Mouse (Mus musculus) layer of hippocampus, postnatal 36 days (tissue): ENCODE measurements around the gene Hist1h1e. TPM values are rescaled to one million over a fixed set of nuclear protein-coding genes. Genes with fewer than 3 reads are reported as not detected.
"Not testable (repeated sequence)": the region's sequence is repeated elsewhere in the genome, so short reads cannot be mapped to it uniquely, and the experiment has no call there.

ENCODE experiments used
- DNase-seq, 2 experiments: peaks; one replicate each; pipeline ENCODE4 v3.0.0; 2022
- total RNA-seq, 2 experiments: library from RNA; stranded (reverse); gene quantifications; 2 replicates each; pipeline ENCODE4 v1.2.3; 2021

Gene Hist1h1e
- total RNA-seq, 2 experiments from 2014 or later = 42.1 to 46.4 TPM

DNA sequence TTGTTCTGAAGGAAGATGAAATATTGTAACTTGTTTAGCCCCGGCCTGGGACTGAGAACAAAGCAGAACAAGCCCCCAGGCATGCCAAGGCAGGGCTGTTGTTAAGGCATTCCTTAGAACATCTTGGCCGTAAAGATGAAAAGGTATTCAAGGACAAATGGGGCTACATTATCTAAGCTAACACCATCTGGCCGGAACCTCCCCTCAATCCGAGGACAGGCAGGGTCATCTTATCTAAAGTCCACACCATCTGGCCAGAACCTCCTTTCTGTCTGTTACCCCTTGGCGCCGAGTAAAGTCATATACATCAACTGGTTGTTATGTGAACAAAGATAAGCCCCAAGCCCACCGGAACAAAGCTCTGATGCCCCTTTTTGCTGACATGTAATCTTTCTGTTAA, 30.5 kb downstream of the Hist1h1e start:
- not testable (repeated sequence) for DNase-seq

DNA sequence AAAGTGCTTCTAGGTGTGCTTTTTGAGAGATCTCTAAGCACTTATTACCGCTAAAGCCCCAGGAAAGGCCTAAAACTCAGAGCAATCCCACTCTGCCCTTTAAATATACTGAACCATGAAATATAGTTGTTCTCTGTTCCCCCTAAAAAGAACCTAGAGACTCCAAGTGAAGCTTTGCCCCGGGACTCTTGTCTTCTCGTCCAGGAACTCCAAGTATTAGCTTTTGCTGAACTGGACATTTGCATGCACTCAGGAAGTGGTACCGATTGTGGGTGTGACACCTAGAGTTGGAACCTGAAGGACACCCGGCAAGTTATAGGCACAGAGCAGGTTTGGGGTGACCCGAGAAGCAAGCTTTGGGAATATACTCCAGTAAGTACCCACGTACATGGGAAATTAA, 31.2 kb downstream of the Hist1h1e start:
- DNase-seq = no peak

DNA sequence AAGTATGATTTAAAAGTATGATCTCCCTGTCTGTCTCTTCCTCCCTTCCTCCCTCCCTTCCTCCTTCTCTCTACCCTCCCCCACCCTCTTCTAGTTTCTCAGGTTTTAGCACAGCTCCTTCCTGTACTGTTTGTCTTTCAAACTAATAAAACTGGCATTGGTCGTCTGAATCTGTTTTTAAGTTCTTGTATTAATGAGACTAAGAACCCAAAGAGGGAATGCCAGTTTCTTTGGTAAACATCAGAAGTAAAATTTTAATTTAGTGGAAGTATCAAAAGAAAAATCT, 35.5 kb downstream of the Hist1h1e start:
- no peak for DNase-seq

DNA sequence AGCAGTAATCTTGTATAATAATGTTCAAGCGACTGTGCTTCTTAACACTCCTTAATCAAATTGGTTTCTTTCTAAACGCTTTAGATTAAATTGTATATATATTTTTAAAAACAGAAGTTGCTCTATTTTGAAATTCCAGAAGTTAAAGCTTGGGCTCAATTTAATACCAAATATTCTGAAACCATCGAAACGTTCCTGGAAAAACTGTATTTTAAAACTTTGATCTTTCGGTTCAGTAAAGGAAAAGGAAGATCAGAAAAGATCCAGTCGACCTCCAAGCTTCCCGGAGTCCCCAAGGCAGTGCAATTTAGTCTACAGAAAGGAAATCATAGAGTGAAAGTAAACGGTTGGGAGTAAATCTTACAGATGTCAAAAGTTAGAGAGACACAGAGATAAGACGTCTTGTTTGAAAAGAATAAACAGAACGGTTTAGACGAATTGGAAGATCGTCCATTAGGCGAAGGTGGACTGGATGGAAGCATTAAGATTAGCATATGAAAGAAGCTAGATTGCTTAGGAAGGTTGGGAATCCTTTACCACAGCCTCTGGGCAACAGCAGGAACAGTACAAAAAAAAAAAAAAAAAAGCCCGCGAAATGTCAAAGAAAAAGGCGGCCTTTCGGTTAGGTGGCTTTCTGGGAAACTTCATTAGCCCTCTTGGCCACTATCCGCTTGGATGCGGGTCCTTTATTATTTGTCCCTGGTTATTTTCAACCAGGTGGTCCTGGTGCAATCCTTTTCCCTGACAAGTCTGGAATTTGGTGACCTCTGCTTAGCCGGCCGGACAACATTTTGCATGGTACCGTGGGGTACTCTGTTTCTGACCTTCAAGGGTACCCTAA, 36.0 kb downstream of the Hist1h1e start:
- DNase-seq = no peak

DNA sequence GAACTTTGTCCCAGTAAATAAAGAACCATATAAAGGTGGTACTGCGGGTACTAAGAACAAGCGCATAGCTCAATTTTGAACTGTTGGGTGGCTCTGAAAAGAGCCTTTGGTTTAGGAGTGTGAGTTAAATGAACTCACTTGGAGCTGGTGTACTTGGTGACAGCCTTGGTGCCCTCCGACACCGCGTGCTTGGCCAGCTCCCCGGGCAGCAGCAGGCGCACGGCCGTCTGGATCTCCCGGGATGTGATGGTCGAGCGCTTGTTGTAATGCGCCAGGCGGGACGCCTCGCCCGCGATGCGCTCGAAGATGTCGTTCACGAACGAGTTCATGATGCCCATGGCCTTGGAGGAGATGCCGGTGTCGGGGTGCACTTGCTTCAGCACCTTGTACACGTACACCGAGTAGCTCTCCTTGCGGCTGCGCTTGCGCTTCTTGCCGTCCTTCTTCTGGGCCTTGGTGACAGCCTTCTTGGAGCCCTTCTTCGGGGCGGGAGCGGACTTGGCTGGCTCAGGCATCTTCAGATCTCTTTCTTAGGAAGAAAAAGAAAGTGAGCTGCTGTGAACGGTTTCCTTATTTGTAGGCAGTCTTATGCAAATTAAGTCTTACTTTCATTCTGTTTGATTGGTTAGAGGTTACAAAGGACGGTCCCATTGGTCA, 36.8 kb downstream of the Hist1h1e start:
- DNase-seq = peak; percentile 71 to 75

DNA sequence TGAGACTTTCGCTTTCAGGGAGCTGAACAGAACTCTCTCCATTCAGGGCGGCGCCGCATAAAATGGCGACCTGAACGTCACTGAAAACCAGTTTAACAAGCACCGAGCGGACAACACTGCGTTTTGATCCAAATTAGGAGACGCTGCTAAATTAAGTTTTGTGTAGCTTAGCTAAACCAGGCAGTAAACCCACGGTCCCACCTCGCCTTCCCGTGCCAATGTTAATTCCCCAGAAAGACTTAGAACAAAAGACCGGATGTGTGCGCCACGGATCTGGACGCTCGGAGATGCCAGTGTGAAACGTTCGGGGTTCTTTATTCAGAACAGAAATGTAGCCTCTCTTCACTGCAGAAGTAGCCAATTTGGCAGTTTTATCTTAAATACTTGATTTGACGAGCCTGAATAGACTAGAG, 37.3 kb downstream of the Hist1h1e start:
- peak; percentile 66 to 68 for DNase-seq

DNA sequence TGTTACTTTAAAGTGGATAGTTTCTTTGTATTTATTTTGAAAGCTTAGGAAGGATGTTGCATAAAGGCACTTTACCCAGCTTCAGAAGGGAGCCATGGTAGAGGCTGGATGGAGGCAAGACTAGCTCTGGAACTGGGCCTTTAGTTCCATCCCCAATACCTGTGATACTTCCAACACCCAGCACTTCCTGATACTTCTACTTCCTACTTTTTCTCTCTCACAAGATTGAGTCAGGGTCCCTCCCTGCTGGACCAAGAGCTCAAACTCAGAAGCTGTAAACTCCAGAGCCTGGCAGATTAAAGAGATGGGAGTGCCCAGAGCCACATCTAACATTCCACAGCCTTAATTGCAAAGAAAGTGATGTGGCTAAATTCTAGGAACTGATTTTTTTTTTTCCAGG, 38.0 kb downstream of the Hist1h1e start:
- no peak for DNase-seq

DNA sequence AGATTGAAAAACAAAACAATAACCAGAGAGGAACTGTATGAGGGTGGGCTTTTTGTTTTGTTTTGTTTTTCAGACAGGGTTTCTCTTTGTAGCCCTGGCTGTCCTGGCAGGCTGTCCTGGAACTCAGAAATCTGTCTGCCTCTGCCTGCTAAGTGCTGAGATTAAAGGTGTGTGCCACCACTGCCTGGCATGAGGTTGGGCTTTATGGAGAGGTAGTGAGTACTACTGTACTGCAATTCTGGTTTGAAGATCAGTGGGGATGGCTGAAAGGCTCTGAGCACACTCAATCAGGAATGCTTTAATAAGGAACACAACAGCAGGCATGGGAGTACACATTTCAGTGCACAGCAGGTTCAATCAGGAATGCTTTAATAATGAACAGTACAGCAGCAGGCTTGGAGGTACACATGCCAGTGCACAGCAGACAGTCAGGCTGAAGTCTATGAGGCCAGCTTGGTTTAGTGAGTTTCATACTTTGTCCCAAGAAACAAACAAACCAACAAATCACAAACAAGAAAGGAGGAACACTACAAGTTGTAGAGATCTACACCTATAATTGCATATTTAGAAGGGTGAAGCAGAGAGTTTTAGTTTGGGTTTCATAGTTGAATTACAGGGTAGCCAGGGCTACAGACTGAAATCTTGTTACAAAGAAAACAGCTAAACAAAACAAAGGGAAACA, 38.8 kb downstream of the Hist1h1e start:
- DNase-seq = no peak

DNA sequence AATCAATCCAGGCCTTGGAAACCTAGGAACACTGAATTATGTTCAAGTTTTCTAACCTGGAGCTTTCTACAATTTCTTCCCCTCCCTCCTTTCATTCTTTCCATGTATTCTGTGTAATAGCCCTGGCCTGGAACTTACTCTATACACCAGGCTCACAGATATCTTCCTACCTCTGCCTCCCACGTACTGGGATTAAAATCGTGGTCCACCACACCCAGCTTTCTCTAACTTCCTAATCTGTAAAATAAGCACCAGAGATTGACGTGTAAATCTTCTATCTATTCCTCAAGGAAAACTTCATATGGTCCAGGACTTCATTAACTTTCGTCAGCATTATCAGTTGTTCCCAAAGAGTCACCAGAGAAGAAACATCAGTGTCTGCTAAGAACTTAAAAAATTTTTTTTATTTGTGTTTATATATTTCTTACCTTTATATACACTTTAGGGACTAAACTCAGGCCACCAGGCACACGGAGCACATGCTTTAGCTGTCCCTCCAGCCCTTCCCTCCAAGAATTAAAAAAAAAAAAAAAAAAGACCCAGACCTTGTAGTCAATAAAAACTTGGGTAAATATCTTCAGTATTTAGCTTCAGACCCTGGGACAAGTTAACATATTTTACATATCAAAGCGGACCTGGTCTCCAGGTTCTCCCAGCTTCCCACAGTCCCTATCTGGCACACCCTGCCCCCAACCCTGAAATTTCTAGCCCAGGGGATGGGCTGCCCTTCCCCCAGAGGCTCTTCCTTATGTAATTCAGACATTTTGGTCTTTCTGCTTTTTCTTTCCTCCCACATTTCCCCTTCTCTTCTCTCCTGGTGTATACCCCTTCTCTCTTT, 39.9 kb downstream of the Hist1h1e start:
- no peak for DNase-seq

DNA sequence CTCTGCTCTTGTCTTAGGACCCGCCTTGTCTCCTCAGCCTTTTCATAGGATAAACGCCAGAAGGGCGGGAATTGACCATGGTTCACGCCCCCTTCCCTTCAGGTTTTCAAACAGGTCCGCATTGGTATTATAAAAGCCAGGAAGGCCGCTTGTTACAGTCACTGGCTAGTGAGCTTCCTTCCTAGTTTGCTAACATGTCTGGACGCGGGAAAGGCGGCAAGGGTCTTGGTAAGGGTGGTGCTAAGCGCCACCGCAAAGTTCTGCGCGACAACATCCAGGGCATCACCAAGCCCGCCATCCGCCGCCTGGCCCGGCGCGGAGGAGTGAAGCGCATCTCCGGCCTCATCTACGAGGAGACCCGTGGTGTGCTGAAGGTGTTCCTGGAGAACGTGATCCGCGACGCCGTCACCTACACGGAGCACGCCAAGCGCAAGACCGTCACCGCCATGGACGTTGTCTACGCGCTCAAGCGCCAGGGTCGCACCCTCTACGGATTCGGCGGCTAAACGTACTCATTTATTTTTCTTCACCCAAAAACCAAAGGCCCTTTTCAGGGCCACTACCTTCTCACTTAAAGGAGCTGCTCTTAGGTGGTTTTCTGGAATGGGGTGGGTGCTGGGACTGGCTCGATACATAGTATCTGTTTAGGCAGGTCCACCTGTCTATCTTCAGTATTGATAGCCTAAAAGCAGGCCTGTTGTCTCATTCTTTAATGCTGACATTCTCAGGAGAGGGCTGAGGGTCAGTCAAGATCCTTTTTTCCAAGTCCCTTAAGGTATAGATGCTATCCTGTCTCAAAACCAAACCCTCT, 40.7 kb downstream of the Hist1h1e start, which contains the start of gene Hist1h4d:
Hist1h4d (plus strand) TSS at position 191 of the 811 bp plus-strand sequence.
- DNase-seq = peak; percentile 96 to 97

DNA sequence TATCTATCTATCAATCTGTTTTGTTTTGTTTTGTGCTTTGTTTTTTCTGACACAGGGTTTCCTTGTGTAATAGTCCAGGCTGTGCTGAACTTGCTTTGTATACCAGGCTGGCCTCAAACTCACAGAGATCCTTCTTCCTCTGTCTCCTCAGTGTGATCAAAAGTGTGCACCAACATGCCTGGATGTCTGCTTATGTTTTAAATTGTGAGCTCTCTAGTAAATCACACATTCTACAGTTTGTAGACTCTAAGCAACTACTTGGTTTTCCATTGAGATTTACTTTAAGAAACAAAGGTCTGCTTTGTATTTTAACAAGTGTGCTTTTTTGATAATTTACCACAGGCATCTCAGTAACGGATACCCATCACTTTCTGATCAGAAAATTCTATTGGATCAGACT, 44.5 kb downstream of the Hist1h1e start:
- no peak for DNase-seq

DNA sequence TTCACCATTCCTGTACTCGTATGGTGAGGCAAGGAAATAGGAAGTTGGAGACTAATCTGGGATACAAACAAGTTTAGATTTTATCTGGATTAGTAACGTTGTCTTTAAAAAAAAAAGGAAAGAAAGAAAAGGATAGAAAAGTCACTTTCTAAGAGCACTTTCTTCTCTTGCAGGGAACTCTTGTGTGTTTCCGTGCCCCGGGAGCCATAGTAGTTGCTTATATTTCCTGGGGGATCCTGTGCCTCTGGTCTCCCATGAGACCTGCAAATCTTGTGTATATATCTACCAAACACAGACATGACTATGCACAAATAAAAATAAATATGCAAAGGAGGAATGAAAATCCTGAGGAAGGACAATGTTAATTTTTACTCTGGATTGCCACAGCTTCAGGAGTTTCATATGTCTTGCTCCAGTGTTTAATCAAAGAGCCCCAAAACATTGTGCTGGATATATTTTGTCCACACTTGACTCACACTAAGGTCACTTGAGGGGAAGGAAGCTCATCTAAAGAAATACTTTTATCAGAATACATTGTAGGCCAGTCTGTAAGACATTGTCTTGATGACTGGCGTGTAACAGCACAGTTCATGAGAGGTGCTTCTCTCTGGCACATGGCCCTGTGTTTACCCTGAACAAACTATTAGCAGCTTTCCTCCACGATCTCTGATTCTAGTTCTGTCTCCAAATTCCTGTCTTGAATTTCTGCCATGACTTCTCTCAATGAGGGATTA, 45.3 kb downstream of the Hist1h1e start:
- DNase-seq = no peak

DNA sequence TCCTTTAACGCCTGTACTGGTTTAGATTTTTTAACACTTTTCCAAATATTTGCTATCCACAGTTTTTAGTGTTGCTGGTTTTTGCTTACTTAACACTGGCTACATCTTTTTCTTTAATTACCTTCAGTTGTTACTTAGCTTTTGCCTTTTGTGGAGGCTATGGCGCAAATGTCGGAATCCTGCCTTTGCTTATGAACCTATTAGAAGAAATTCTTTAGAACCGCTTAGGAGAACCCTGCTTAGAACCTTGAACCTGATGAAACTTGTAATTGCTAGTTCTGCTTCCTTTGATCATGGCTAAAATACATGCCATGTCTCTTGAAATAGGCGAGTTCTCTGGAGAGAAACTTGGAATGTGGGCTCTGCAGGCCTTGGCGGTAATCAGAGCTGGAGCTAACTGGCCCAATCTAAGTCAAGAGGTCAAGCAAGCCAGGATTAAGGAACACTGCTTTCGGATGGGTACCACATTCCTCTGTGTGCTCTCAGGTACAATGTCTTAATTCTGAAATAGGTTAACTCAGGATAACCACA, 45.9 kb downstream of the Hist1h1e start:
- no peak for DNase-seq

DNA sequence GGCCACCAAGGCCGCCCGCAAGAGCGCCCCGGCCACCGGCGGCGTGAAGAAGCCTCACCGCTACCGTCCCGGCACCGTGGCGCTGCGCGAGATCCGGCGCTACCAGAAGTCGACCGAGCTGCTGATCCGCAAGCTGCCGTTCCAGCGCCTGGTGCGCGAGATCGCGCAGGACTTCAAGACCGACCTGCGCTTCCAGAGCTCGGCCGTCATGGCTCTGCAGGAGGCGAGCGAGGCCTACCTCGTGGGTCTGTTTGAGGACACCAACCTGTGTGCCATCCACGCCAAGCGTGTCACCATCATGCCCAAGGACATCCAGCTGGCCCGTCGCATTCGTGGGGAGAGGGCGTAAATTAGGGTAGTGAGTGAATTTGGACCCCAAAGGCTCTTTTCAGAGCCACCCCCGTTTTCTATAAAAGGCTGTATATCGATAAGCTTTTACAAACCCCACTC, 46.5 kb downstream of the Hist1h1e start:
- not testable (repeated sequence) for DNase-seq

DNA sequence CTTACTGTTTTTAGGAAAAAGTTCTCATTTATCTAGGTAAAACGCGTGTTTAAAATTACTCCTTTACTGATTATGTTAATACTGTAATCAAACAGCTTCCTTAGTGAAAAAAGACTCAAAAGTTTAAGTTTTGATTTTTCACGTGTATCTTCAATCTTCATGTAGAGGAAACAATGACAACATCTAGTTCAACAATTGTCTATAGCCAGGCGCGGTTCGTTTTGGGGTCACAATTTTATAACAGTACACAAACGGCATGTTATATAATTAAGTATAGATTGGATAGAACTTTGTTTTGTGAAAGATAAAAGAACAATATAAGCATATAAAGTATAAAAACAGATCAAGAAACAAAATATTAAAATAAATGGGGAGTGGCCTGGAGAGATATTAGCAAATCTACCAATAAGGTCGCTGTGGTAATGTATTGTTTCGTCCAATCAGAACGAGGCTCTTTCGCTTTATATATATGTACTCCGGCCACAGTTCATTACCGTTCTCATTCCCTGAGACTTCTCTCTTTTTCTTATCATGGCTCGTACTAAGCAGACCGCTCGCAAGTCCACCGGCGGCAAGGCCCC, 47.0 kb downstream of the Hist1h1e start, which contains the start of gene Hist1h3d:
Hist1h3d (plus strand) TSS at position 493 of the 581 bp plus-strand sequence.
- DNase-seq = peak; percentile 48 to 58

DNA sequence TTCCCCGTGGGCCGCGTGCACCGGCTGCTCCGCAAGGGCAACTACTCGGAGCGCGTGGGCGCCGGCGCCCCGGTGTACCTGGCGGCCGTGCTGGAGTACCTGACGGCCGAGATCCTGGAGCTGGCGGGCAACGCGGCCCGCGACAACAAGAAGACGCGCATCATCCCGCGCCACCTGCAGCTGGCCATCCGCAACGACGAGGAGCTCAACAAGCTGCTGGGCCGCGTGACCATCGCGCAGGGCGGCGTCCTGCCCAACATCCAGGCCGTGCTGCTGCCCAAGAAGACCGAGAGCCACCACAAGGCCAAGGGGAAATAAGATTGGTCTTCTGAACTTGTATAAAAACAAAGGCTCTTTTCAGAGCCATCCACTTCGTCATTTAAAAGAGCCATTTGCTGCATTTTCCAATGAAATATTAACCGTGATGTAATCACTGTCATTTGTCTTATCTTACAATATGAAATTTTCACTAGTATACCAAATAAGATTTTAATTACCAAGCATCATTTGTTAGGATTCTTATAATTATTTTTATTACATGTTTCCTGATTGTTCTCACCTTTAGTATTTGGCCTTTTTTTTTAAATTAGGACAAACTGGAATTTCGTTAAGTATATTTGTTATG, 47.7 kb downstream of the Hist1h1e start:
- DNase-seq = not testable (repeated sequence)

DNA sequence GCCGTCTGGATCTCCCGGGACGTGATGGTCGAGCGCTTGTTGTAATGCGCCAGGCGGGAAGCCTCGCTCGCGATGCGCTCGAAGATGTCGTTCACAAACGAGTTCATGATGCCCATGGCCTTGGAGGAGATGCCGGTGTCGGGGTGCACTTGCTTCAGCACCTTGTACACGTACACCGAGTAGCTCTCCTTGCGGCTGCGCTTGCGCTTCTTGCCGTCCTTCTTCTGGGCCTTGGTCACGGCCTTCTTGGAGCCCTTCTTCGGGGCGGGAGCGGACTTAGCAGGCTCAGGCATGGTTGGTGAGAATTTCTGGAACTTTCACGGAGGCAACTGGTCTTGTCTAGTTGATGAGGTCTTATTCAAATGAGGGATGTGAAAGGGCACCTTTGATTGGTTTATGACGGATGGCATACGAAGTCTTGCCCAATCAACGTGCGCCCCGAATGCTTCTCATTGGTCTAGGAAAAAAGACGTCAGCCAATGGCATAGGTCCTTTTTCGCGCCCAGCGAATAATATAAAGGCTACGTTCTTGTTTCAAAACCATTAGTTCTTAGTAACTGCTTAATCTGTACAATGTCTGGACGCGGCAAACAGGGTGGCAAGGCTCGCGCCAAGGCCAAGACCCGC, 48.3 kb downstream of the Hist1h1e start, which contains the start of the genes Hist1h2bf and Hist1h2ad:
Hist1h2bf (minus strand) TSS at position 299 of the 627 bp plus-strand sequence.
Hist1h2ad (plus strand) TSS at position 484 of the 627 bp plus-strand sequence.
- peak; percentile 87 to 90 for DNase-seq

DNA sequence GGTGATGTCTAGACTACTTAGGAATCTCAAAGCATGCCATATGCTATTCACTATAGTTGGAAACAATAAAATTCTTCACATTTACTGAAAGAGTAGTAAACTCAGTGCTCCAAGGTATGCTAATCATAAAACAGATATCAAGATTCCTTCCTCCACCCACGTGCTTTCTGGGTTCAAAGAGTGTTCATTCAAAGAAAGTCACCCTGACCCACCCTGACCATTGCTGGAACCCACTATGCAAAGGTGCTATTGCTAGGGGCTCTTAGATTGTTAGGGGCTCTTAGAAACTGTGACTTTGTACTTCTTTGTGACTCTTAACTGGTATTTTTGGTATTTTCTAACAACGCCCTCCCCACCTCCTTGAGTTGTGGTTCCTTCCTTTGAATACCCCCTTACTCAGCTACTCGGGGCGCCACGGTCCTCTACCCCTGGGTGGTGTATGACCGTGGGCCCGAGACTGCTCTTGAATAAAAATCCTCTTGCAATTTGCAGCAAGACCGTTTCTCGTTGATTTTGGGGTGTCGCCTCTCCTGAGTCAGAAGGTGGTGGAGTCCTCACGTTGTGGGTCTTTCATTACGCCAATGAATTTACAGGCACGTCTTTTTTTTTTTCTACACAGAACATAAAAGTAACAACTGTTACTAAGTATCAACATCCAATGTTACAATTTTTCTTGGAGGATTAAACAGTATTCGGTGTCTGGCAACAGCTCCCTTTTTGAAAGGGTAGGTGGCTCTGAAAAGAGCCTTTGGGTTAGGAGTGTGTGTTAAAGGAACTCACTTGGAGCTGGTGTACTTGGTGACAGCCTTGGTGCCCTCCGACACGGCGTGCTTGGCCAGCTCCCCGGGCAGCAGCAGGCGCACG, 49.1 kb downstream of the Hist1h1e start:
- not testable (repeated sequence) for DNase-seq
